Mouse (Mus musculus): ENCODE measurements around the gene Rtf2.

DNA sequence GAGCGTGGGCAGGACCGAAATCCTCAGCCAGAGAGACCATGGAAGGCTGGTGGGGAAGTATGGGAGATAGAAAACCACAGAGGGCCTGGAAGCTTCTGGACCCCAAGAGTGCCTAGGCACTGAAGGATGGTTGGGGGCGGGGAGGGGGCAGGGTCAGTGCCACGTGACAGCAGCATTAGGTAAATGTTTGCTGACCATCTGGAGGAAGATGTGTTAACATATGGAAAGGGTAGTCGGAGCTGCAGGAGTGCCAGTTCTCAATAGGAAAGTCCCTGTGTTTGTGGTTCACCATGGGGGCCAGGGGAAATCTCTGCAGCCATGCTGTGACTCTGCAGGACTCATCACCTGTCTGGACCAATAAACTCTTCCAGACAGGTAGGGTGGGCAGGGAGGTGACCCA, 26.5 kb upstream of the Rtf2 start:
- TF ChIP-seq CTCF (IDR thresholded peaks at IDR 0.05; ENCODE audit: borderline replicate concordance, insufficient read depth, low read length), result no peak
- TF ChIP-seq POLR2A (IDR thresholded peaks at IDR 0.05; ENCODE audit: low read depth, low read length), result no peak

All from embryonic fibroblast, embryonic 13.5 days (primary cell).